Mouse (Mus musculus) embryonic facial prominence, embryonic 14.5 days (tissue): Measurements from ENCODE around the gene Zzef1. TPM values are rescaled to one million over a fixed set of nuclear protein-coding genes. Genes with fewer than 3 reads are reported as not detected.

Source experiments
- ATAC-seq: fragments of 200-750 bp; cut with Nextera tagmentation; 2 replicates; pipeline ENCODE4 v1.8.0; 2017; ENCODE audit warnings: low read depth, moderate number of reproducible peaks, moderate TSS enrichment
- DNase-seq: peaks from one replicate; pipeline ENCODE4 v3.0.0-alpha.2; 2015; ENCODE audit warnings: low spot score
- H3K27ac ChIP-seq: fragments of 300-500 bp; sonication (generic); replicated peaks from 2 replicates; pipeline ENCODE4 v1.5.1; 2014; ENCODE audit warnings: low read depth, mild to moderate bottlenecking, low read length, moderate library complexity
- H3K27me3 ChIP-seq: fragments of 300-500 bp; sonication (generic); replicated peaks from 2 replicates; pipeline ENCODE4 v1.6.1; 2014; ENCODE audit warnings: low read length; ENCODE audit not compliant: control insufficient read depth, insufficient read depth
- H3K36me3 ChIP-seq: fragments of 300-500 bp; sonication (generic); 2 replicates; pipeline ENCODE4 v1.6.1; 2014; ENCODE audit warnings: low read length, mixed read lengths; ENCODE audit not compliant: control insufficient read depth, insufficient read depth
- H3K4me1 ChIP-seq: fragments of 300-500 bp; sonication (generic); 2 replicates; pipeline ENCODE4 v1.6.1; 2014; ENCODE audit warnings: antibody characterized with exemption, low read length; ENCODE audit not compliant: control insufficient read depth, insufficient read depth
- H3K4me2 ChIP-seq: fragments of 300-500 bp; sonication (generic); 2 replicates; pipeline ENCODE4 v1.6.1; 2014; ENCODE audit warnings: low read depth, mild to moderate bottlenecking, low read length, moderate library complexity, mixed read lengths
- H3K4me3 ChIP-seq: fragments of 300-500 bp; sonication (generic); 2 replicates; pipeline ENCODE4 v1.5.1; 2014; ENCODE audit warnings: low read depth, mild to moderate bottlenecking, low read length
- H3K9ac ChIP-seq: fragments of 300-500 bp; sonication (generic); 2 replicates; pipeline ENCODE4 v1.6.1; 2014; ENCODE audit warnings: low read depth, mild to moderate bottlenecking, low read length, moderate library complexity, mixed read lengths
- H3K9me3 ChIP-seq: fragments of 300-500 bp; sonication (generic); 2 replicates; pipeline ENCODE4 v1.6.1; 2016; ENCODE audit warnings: low read length; ENCODE audit not compliant: control insufficient read depth
- WGBS: fragments of 180-500 bp; shearing (Covaris S2); extraction: QIAGEN DNeasy Blood & Tissue Kit; methylation state at CpG from one replicate; pipeline ENCODE4 v1.1.7; 2014; 5-methylcytosine and 5-hydroxymethylcytosine counted together
- polyA plus RNA-seq: library from polyadenylated mRNA; unstranded; fragments of >200 nt; fragmentation: Nextera tagmentation; extraction: Ambion mirVana; gene quantifications from 2 replicates; pipeline ENCODE4 v1.2.1, GENCODE M21; 2014

Gene Zzef1
- polyA plus RNA-seq, 1 experiment from 2014 or later, result 10.3 TPM

- Histone ChIP-seq H3K9ac (no peak overlapping the region), H3K9me3 (no peaks in the 10 kb centered on the region), H3K4me2 (no peak overlapping the region), H3K27ac (no peak overlapping the region), H3K4me1 (no peaks in the 10 kb centered on the region), H3K4me3 (no peak overlapping the region), H3K27me3 (no peaks in the 10 kb centered on the region), H3K36me3 (peaks cover 68% of the 10 kb centered on the region)
- ATAC-seq (no peak), DNase-seq (no peak)
- 91% methylated on average over 1 of the region's 1 CpGs for WGBS
Measured at GRCm38 (mm10) chr11:72847831-72848628, 52.0 kb downstream of the Zzef1 start.

GRCm38 (mm10) chr11:72850419-72851131 is 54.5 kb downstream of the Zzef1 start:
- Histone ChIP-seq H3K27ac (no peak overlapping the region), H3K36me3 (peaks cover 77% of the 10 kb centered on the region), H3K9me3 (no peaks in the 10 kb centered on the region), H3K9ac (no peak overlapping the region), H3K4me2 (no peak overlapping the region), H3K4me3 (no peak overlapping the region), H3K27me3 (no peaks in the 10 kb centered on the region), H3K4me1 (no peaks in the 10 kb centered on the region)
- ATAC-seq, result no peak
- no peak for DNase-seq
- 87% methylated on average over 9 of the region's 9 CpGs for WGBS

- ATAC-seq (no peak), DNase-seq (no peak)
- 91% methylated on average over 4 of the region's 4 CpGs for WGBS
- Histone ChIP-seq H3K27ac (no peak overlapping the region), H3K9me3 (no peaks in the 10 kb centered on the region), H3K4me2 (no peak overlapping the region), H3K27me3 (no peaks in the 10 kb centered on the region), H3K4me3 (no peak overlapping the region), H3K36me3 (peaks cover 82% of the 10 kb centered on the region), H3K9ac (no peak overlapping the region), H3K4me1 (no peaks in the 10 kb centered on the region)
Measured at GRCm38 (mm10) chr11:72851214-72851613, 55.2 kb downstream of the Zzef1 start.

GRCm38 (mm10) chr11:72852122-72852521 is 56.1 kb downstream of the Zzef1 start:
- no peaks in the 10 kb centered on the region for H3K27me3 ChIP-seq
- WGBS, result 97% methylated on average over 1 of the region's 1 CpGs
- H3K4me1 ChIP-seq, result no peaks in the 10 kb centered on the region
- no peak for ATAC-seq
- no peak for DNase-seq
- no peak overlapping the region for H3K4me3 ChIP-seq
- H3K4me2 ChIP-seq, result no peak overlapping the region
- peaks cover 86% of the 10 kb centered on the region for H3K36me3 ChIP-seq
- no peak overlapping the region for H3K9ac ChIP-seq
- H3K9me3 ChIP-seq, result no peaks in the 10 kb centered on the region
- H3K27ac ChIP-seq, result no peak overlapping the region

GRCm38 (mm10) chr11:72853086-72853485 is 57.1 kb downstream of the Zzef1 start:
- Histone ChIP-seq H3K4me2 (no peak overlapping the region), H3K27me3 (no peaks in the 10 kb centered on the region)
- 94% methylated on average over 4 of the region's 4 CpGs for WGBS

GRCm38 (mm10) chr11:72854251-72854650 is 58.2 kb downstream of the Zzef1 start:
- no peak for DNase-seq
- H3K27me3 ChIP-seq, result no peaks in the 10 kb centered on the region
- no peak for ATAC-seq
- no peaks in the 10 kb centered on the region for H3K4me1 ChIP-seq
- no peak overlapping the region for H3K27ac ChIP-seq
- H3K4me3 ChIP-seq, result no peak overlapping the region
- H3K9ac ChIP-seq, result no peak overlapping the region
- WGBS, result 84% methylated on average over 3 of the region's 3 CpGs
- no peaks in the 10 kb centered on the region for H3K9me3 ChIP-seq
- H3K4me2 ChIP-seq, result no peak overlapping the region
- H3K36me3 ChIP-seq, result peaks cover 80% of the 10 kb centered on the region

More at GRCm38 (mm10) chr11:72853086-72853485, 57.1 kb downstream of the Zzef1 start:
- no peaks in the 10 kb centered on the region for H3K4me1 ChIP-seq
- H3K9me3 ChIP-seq, result no peaks in the 10 kb centered on the region
- no peak for DNase-seq
- no peak overlapping the region for H3K9ac ChIP-seq
- no peak overlapping the region for H3K27ac ChIP-seq
- no peak for ATAC-seq
- H3K4me3 ChIP-seq, result no peak overlapping the region
- peaks cover 85% of the 10 kb centered on the region for H3K36me3 ChIP-seq

- H3K27me3 ChIP-seq, result no peaks in the 10 kb centered on the region
- H3K27ac ChIP-seq, result no peak overlapping the region
- 95% methylated on average over 2 of the region's 2 CpGs for WGBS
- DNase-seq (no peak), ATAC-seq (no peak)
- H3K4me3 ChIP-seq, result no peak overlapping the region
- H3K36me3 ChIP-seq, result peaks cover 87% of the 10 kb centered on the region
- no peak overlapping the region for H3K9ac ChIP-seq
- H3K4me2 ChIP-seq, result no peak overlapping the region
- H3K4me1 ChIP-seq, result no peaks in the 10 kb centered on the region
- no peaks in the 10 kb centered on the region for H3K9me3 ChIP-seq
Measured at GRCm38 (mm10) chr11:72856764-72857163, 60.7 kb downstream of the Zzef1 start.

GRCm38 (mm10) chr11:72861236-72861635 is 65.2 kb downstream of the Zzef1 start:
- no peak for DNase-seq
- Histone ChIP-seq H3K4me2 (no peak overlapping the region), H3K9me3 (no peaks in the 10 kb centered on the region), H3K4me1 (no peaks in the 10 kb centered on the region), H3K9ac (no peak overlapping the region), H3K27me3 (no peaks in the 10 kb centered on the region), H3K27ac (no peak overlapping the region), H3K36me3 (peaks cover 79% of the 10 kb centered on the region), H3K4me3 (no peak overlapping the region)
- 95% methylated on average over 3 of the region's 3 CpGs for WGBS
- ATAC-seq, result no peak
